Mouse (Mus musculus) testis, adult 2 months (tissue): ENCODE results near the gene Tnfrsf13b. TPM values are rescaled to one million over a fixed set of nuclear protein-coding genes. Genes with fewer than 3 reads are reported as not detected.
A peak's percentile ranks its signal among the peaks of the same experiment; 100 is the strongest.
"Not testable (repeated sequence)": the region's sequence is repeated elsewhere in the genome, so short reads cannot be mapped to it uniquely, and the experiment has no call there.

Source experiments
- H3K27ac ChIP-seq: fragments of 200-500 bp; 2 replicates; pipeline ENCODE4 v1.5.1; 2012; ENCODE audit warnings: low read depth, low read length; ENCODE audit not compliant: control insufficient read depth, insufficient read depth
- H3K27me3 ChIP-seq: fragments of 200-500 bp; 2 replicates; pipeline ENCODE4 v1.6.1; 2012; ENCODE audit warnings: mild to moderate bottlenecking, low read length, moderate library complexity; ENCODE audit not compliant: control insufficient read depth, insufficient read depth
- H3K36me3 ChIP-seq: fragments of 200-500 bp; 2 replicates; pipeline ENCODE4 v1.6.1; 2012; ENCODE audit warnings: mild to moderate bottlenecking, low read length; ENCODE audit not compliant: control insufficient read depth, insufficient read depth
- H3K4me1 ChIP-seq: fragments of 200-500 bp; 2 replicates; pipeline ENCODE4 v1.6.1; 2012; ENCODE audit warnings: low read length; ENCODE audit not compliant: control insufficient read depth, insufficient read depth
- H3K4me3 ChIP-seq: fragments of 200-500 bp; 2 replicates; pipeline ENCODE4 v1.5.1; 2012; ENCODE audit warnings: low read depth, mild to moderate bottlenecking, low read length, moderate library complexity, mixed read lengths; ENCODE audit not compliant: control insufficient read depth
- CTCF ChIP-seq: fragments of 200-500 bp; IDR thresholded peaks from 2 replicates; pipeline ENCODE4 v1.5.1; 2012; ENCODE audit warnings: low read depth, mild to moderate bottlenecking, inconsistent platforms, low read length, moderate library complexity; ENCODE audit not compliant: control insufficient read depth, insufficient read depth, insufficient replicate concordance
- POLR2A ChIP-seq: fragments of 200-500 bp; IDR thresholded peaks from 2 replicates; pipeline ENCODE4 v1.6.1; 2012; ENCODE audit warnings: low read depth, mild to moderate bottlenecking, inconsistent platforms, low read length, moderate library complexity; ENCODE audit not compliant: control insufficient read depth
- polyA plus RNA-seq: library from polyadenylated mRNA; depleted of rRNA; stranded (reverse); fragments of >200 nt; gene quantifications from 2 replicates; pipeline ENCODE4 v1.2.3, GENCODE M21; 2012

Gene Tnfrsf13b
- polyA plus RNA-seq, 1 experiment: 0.19 TPM

- Histone ChIP-seq H3K36me3 (no peaks in the 10 kb centered on the region), H3K4me1 (no peaks in the 10 kb centered on the region), H3K4me3 (no peak overlapping the region), H3K27ac (no peak overlapping the region), H3K27me3 (no peaks in the 10 kb centered on the region)
- TF ChIP-seq POLR2A (no peak), CTCF (no peak)
Observed at GRCm38 (mm10) chr11:61119996-61120583, 6.5 kb upstream of the Tnfrsf13b start.

- no peak overlapping the region for H3K27ac ChIP-seq
- H3K27me3 ChIP-seq: no peaks in the 10 kb centered on the region
- TF ChIP-seq POLR2A (no peak), CTCF (no peak)
- H3K4me3 ChIP-seq: no peak overlapping the region
- no peaks in the 10 kb centered on the region for H3K4me1 ChIP-seq
- no peaks in the 10 kb centered on the region for H3K36me3 ChIP-seq
Observed at GRCm38 (mm10) chr11:61122283-61122768, 4.2 kb upstream of the Tnfrsf13b start.

GRCm38 (mm10) chr11:61122769-61123288 is 3.7 kb upstream of the Tnfrsf13b start:
- H3K27ac ChIP-seq: no peak overlapping the region
- TF ChIP-seq POLR2A (no peak), CTCF (no peak)
- H3K4me1 ChIP-seq: no peaks in the 10 kb centered on the region

GRCm38 (mm10) chr11:61123886-61124285 is 2.7 kb upstream of the Tnfrsf13b start:
- no peaks in the 10 kb centered on the region for H3K27me3 ChIP-seq
- TF ChIP-seq CTCF (no peak), POLR2A (no peak)
- H3K4me3 ChIP-seq: no peak overlapping the region
- no peaks in the 10 kb centered on the region for H3K36me3 ChIP-seq
- H3K4me1 ChIP-seq: no peaks in the 10 kb centered on the region
- H3K27ac ChIP-seq: no peak overlapping the region

More at GRCm38 (mm10) chr11:61122769-61123288, 3.7 kb upstream of the Tnfrsf13b start:
- Histone ChIP-seq H3K27me3 (no peaks in the 10 kb centered on the region), H3K36me3 (no peaks in the 10 kb centered on the region), H3K4me3 (no peak overlapping the region)

- Histone ChIP-seq H3K4me3 (no peak overlapping the region), H3K27me3 (no peaks in the 10 kb centered on the region), H3K4me1 (no peaks in the 10 kb centered on the region), H3K27ac (no peak overlapping the region), H3K36me3 (no peaks in the 10 kb centered on the region)
- TF ChIP-seq CTCF: no peak
- TF ChIP-seq POLR2A: no peak
Observed at GRCm38 (mm10) chr11:61125970-61126369, 585 bp upstream of the Tnfrsf13b start.

- TF ChIP-seq CTCF: no peak
- TF ChIP-seq POLR2A: no peak
Observed at GRCm38 (mm10) chr11:61127421-61128055, 983 bp downstream of the Tnfrsf13b start.

GRCm38 (mm10) chr11:61129305-61129704 is 2.8 kb downstream of the Tnfrsf13b start:
- Histone ChIP-seq H3K36me3 (no peaks in the 10 kb centered on the region), H3K27me3 (no peaks in the 10 kb centered on the region), H3K4me1 (no peaks in the 10 kb centered on the region)

More at GRCm38 (mm10) chr11:61127421-61128055, 983 bp downstream of the Tnfrsf13b start:
- Histone ChIP-seq H3K36me3 (no peaks in the 10 kb centered on the region), H3K27me3 (no peaks in the 10 kb centered on the region), H3K27ac (no peak overlapping the region), H3K4me1 (no peaks in the 10 kb centered on the region), H3K4me3 (no peak overlapping the region)

GRCm38 (mm10) chr11:61130646-61131045 is 4.1 kb downstream of the Tnfrsf13b start:
- not testable (repeated sequence) for H3K4me3 ChIP-seq, H3K36me3 ChIP-seq, H3K27ac ChIP-seq, H3K27me3 ChIP-seq, H3K4me1 ChIP-seq

More at GRCm38 (mm10) chr11:61129305-61129704, 2.8 kb downstream of the Tnfrsf13b start:
- no peak for TF ChIP-seq POLR2A
- TF ChIP-seq CTCF: no peak
- H3K4me3 ChIP-seq: peak overlapping the region; percentile 42
- no peak overlapping the region for H3K27ac ChIP-seq
